Mouse (Mus musculus): ENCODE measurements at regions not wholly inside any gene's neighbourhood (a gene's known extent, or its start where the extent isn't known, plus 50 kb on each side); places are given as distances from the start of the nearest gene placed in this dataset.
A peak's percentile ranks its signal among the peaks of the same experiment; 100 is the strongest.
"Not testable (repeated sequence)": the region's sequence is repeated elsewhere in the genome, so short reads cannot be mapped to it uniquely, and the experiment has no call there.

- Histone ChIP-seq H3K9ac (no peak overlapping the region), H3K27ac (no peak overlapping the region), H3K36me3 (replicated peaks) (no peaks in the 10 kb centered on the region), H3K4me1 (no peaks in the 10 kb centered on the region), H3K4me3 (no peak overlapping the region), H3K4me2 (no peak overlapping the region), H3K27me3 (replicated peaks) (no peaks in the 10 kb centered on the region), H3K9me3 (no peaks in the 10 kb centered on the region)
- no peak for ATAC-seq (replicated peaks)
- 79% methylated on average over 3 of the region's 3 CpGs for WGBS
These were observed 152.7 kb upstream of the Ddhd1 start for GRCm38 (mm10) chr14:45810630-45811029.

DNA sequence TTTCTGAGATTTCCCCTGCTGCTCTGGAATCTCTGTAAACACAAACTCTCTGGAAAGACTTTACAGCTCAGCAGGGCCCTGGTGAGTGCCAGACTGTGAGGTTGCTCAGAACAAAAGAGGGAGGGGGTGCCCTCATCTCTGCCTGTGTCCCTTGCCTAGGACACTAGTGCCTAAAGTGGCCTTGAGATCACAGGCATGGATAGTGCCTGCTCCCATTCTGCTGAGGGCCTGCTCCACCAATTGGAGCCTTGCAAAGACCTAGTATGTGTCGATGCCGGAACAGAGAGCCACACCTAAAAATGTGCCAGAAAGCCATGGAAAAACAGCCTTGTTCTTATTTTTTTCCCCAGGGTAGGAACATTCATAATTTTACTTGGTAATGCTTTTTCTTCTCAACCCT is 157.7 kb upstream of the Ddhd1 start:
- Histone ChIP-seq H3K4me2 (no peak overlapping the region), H3K9me3 (no peaks in the 10 kb centered on the region), H3K4me1 (no peaks in the 10 kb centered on the region), H3K27me3 (replicated peaks) (no peaks in the 10 kb centered on the region), H3K27ac (no peak overlapping the region), H3K4me3 (no peak overlapping the region), H3K9ac (no peak overlapping the region), H3K36me3 (replicated peaks) (no peaks in the 10 kb centered on the region)
- no peak for ATAC-seq (replicated peaks)
- 88% methylated on average over 2 of the region's 2 CpGs for WGBS

- not testable (repeated sequence) for ATAC-seq (replicated peaks); H3K4me2 ChIP-seq; H3K4me1 ChIP-seq; H3K9ac ChIP-seq; H3K27ac ChIP-seq; H3K27me3 ChIP-seq (replicated peaks); H3K36me3 ChIP-seq (replicated peaks); H3K9me3 ChIP-seq; H3K4me3 ChIP-seq
- 94% methylated on average over 17 of the region's 17 CpGs for WGBS
These were observed 158.7 kb upstream of the Ddhd1 start for GRCm38 (mm10) chr14:45816611-45817010.

GRCm38 (mm10) chr14:45817756-45818155 is 159.8 kb upstream of the Ddhd1 start:
- 86% methylated on average over 3 of the region's 3 CpGs for WGBS
- no peaks in the 10 kb centered on the region for H3K9me3 ChIP-seq

GRCm38 (mm10) chr14:45824601-45825000 is 166.7 kb upstream of the Ddhd1 start:
- 75% methylated on average over 2 of the region's 2 CpGs for WGBS
- H3K9me3 ChIP-seq, result no peaks in the 10 kb centered on the region
- H3K4me1 ChIP-seq, result no peaks in the 10 kb centered on the region
- H3K27ac ChIP-seq, result no peak overlapping the region
- H3K36me3 ChIP-seq (replicated peaks), result no peaks in the 10 kb centered on the region
- ATAC-seq (replicated peaks), result no peak
- H3K4me2 ChIP-seq, result no peak overlapping the region
- H3K27me3 ChIP-seq (replicated peaks), result no peaks in the 10 kb centered on the region
- H3K9ac ChIP-seq, result no peak overlapping the region
- no peak overlapping the region for H3K4me3 ChIP-seq

More at GRCm38 (mm10) chr14:45817756-45818155, 159.8 kb upstream of the Ddhd1 start:
- Histone ChIP-seq H3K27me3 (replicated peaks) (no peaks in the 10 kb centered on the region), H3K4me2 (no peak overlapping the region), H3K4me3 (no peak overlapping the region), H3K4me1 (no peaks in the 10 kb centered on the region), H3K36me3 (replicated peaks) (no peaks in the 10 kb centered on the region), H3K9ac (no peak overlapping the region), H3K27ac (no peak overlapping the region)
- no peak for ATAC-seq (replicated peaks)

DNA sequence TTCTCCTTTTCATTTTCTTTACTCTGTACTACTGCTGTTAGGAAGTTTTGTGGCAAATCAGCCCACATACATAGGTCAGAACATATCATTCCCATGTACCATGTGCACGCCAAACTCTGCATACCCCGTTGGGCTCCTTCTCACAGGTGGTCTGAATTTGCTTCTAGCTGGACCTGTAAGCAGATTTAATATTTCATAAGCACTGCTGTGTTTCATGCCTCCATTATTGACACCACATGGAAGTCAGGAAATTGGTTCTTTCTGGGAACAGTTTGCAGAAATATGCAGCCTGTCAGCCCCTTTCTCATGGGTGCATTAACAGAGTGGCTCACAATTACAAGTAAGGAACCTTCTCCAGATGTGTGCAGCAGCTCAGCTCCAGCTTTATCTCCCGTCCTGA is 168.1 kb upstream of the Ddhd1 start:
- WGBS, result 84% methylated on average over 3 of the region's 3 CpGs
- Histone ChIP-seq H3K4me1 (no peaks in the 10 kb centered on the region), H3K36me3 (replicated peaks) (no peaks in the 10 kb centered on the region), H3K9me3 (no peaks in the 10 kb centered on the region), H3K27me3 (replicated peaks) (no peaks in the 10 kb centered on the region), H3K4me2 (no peak overlapping the region), H3K4me3 (no peak overlapping the region), H3K9ac (no peak overlapping the region), H3K27ac (no peak overlapping the region)
- ATAC-seq (replicated peaks), result no peak

- ATAC-seq (replicated peaks), result no peak
- H3K4me2 ChIP-seq, result no peak overlapping the region
- WGBS, result 46% methylated on average over 1 of the region's 1 CpGs
- no peaks in the 10 kb centered on the region for H3K36me3 ChIP-seq (replicated peaks)
- H3K27me3 ChIP-seq (replicated peaks), result no peaks in the 10 kb centered on the region
- no peak overlapping the region for H3K27ac ChIP-seq
- H3K4me1 ChIP-seq, result no peaks in the 10 kb centered on the region
- H3K4me3 ChIP-seq, result no peak overlapping the region
- H3K9ac ChIP-seq, result no peak overlapping the region
- H3K9me3 ChIP-seq, result no peaks in the 10 kb centered on the region
These were observed 169.2 kb upstream of the Ddhd1 start for GRCm38 (mm10) chr14:45827096-45827495.

- no peak for ATAC-seq (replicated peaks)
- Histone ChIP-seq H3K4me3 (no peak overlapping the region), H3K27ac (no peak overlapping the region), H3K4me2 (no peak overlapping the region), H3K9ac (no peak overlapping the region), H3K4me1 (no peaks in the 10 kb centered on the region), H3K9me3 (no peaks in the 10 kb centered on the region), H3K36me3 (replicated peaks) (no peaks in the 10 kb centered on the region), H3K27me3 (replicated peaks) (no peaks in the 10 kb centered on the region)
- 91% methylated on average over 5 of the region's 5 CpGs for WGBS
These were observed 172.5 kb upstream of the Ddhd1 start for GRCm38 (mm10) chr14:45830457-45830856.

- H3K4me3 ChIP-seq, result no peak overlapping the region
- H3K36me3 ChIP-seq (replicated peaks), result no peaks in the 10 kb centered on the region
- no peak overlapping the region for H3K9ac ChIP-seq
- ATAC-seq (replicated peaks), result no peak
- WGBS, result 90% methylated on average over 11 of the region's 11 CpGs
- H3K9me3 ChIP-seq, result no peaks in the 10 kb centered on the region
- no peaks in the 10 kb centered on the region for H3K27me3 ChIP-seq (replicated peaks)
- H3K27ac ChIP-seq, result no peak overlapping the region
- no peaks in the 10 kb centered on the region for H3K4me1 ChIP-seq
- no peak overlapping the region for H3K4me2 ChIP-seq
These were observed 179.1 kb upstream of the Ddhd1 start for GRCm38 (mm10) chr14:45837039-45837438.

GRCm38 (mm10) chr14:45843829-45844228 is 185.9 kb upstream of the Ddhd1 start:
- 78% methylated on average over 1 of the region's 1 CpGs for WGBS
- Histone ChIP-seq H3K36me3 (replicated peaks) (no peaks in the 10 kb centered on the region), H3K4me2 (no peak overlapping the region)

DNA sequence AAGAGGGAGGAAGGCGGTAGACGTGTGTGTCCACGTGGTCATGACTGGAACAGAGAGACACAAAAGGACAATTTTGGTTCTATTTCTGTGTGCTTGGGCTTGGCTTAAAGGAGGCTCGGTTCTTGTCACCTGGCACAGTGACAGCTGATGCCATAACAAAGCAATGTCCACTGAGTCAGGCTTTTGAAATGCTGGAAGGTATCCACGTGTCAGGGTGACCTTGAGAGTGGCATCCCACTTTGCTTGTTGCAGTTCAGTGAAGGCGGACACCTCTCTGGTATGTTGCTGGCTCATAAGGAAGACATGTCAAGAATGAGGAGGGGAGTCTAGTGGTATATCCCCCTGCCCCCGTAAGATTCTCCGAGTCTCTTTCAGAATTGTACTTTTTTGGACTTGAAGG is 192.6 kb upstream of the Ddhd1 start:
- Histone ChIP-seq H3K36me3 (replicated peaks) (no peaks in the 10 kb centered on the region), H3K4me2 (no peak overlapping the region), H3K4me1 (no peaks in the 10 kb centered on the region), H3K4me3 (no peak overlapping the region), H3K27me3 (replicated peaks) (no peaks in the 10 kb centered on the region), H3K9ac (no peak overlapping the region), H3K9me3 (no peaks in the 10 kb centered on the region), H3K27ac (no peak overlapping the region)
- no peak for ATAC-seq (replicated peaks)
- 85% methylated on average over 8 of the region's 8 CpGs for WGBS

More at GRCm38 (mm10) chr14:45843829-45844228, 185.9 kb upstream of the Ddhd1 start:
- H3K27me3 ChIP-seq (replicated peaks), result no peaks in the 10 kb centered on the region
- no peak overlapping the region for H3K27ac ChIP-seq
- no peaks in the 10 kb centered on the region for H3K4me1 ChIP-seq
- no peak overlapping the region for H3K4me3 ChIP-seq
- no peak overlapping the region for H3K9ac ChIP-seq
- ATAC-seq (replicated peaks), result no peak
- H3K9me3 ChIP-seq, result no peaks in the 10 kb centered on the region

GRCm38 (mm10) chr14:45878428-45878827 is 220.5 kb upstream of the Ddhd1 start:
- ATAC-seq (replicated peaks), result peak; percentile 85
- Histone ChIP-seq H3K27me3 (replicated peaks) (no peaks in the 10 kb centered on the region), H3K4me3 (no peak overlapping the region), H3K36me3 (replicated peaks) (no peaks in the 10 kb centered on the region), H3K27ac (no peak overlapping the region), H3K9ac (no peak overlapping the region), H3K9me3 (no peaks in the 10 kb centered on the region), H3K4me1 (peaks cover 3% of the 10 kb centered on the region; the same call in 1 of the 2 replicates), H3K4me2 (peak overlapping the region; percentile 29)
- WGBS, result 13% methylated on average over 9 of the region's 9 CpGs

GRCm38 (mm10) chr14:45920783-45921182 is 262.8 kb upstream of the Ddhd1 start:
- H3K36me3 ChIP-seq (replicated peaks), result no peaks in the 10 kb centered on the region
- peaks cover 8% of the 10 kb centered on the region; the same call in 1 of the 2 replicates for H3K4me1 ChIP-seq
- no peak overlapping the region for H3K9ac ChIP-seq
- no peak overlapping the region for H3K27ac ChIP-seq
- H3K4me3 ChIP-seq, result no peak overlapping the region
- no peak overlapping the region for H3K4me2 ChIP-seq
- no peak for ATAC-seq (replicated peaks)
- no peaks in the 10 kb centered on the region; the same call in 1 of the 2 replicates for H3K27me3 ChIP-seq (replicated peaks)
- H3K9me3 ChIP-seq, result no peaks in the 10 kb centered on the region
- WGBS, result 4% methylated on average over 6 of the region's 6 CpGs

Measured in midbrain, embryonic 15.5 days (tissue).